Mouse (Mus musculus) stomach, adult 2 months (tissue): ENCODE results near the gene Gm12800. TPM values are rescaled to one million over a fixed set of nuclear protein-coding genes. Genes with fewer than 3 reads are reported as not detected.

Source experiments
- polyA plus RNA-seq: library from polyadenylated mRNA; depleted of rRNA; stranded (reverse); fragments of >200 nt; gene quantifications from 2 replicates; pipeline ENCODE4 v1.2.3, GENCODE M21; 2012; rRNA removed

Gene Gm12800
- not detected in 2 replicates for polyA plus RNA-seq

GRCm38 (mm10) chr4:101908821-101909220 is at the start of gene Gm12800:
Gene Gm12800 (plus strand): TSS chr4:101909121.

DNA sequence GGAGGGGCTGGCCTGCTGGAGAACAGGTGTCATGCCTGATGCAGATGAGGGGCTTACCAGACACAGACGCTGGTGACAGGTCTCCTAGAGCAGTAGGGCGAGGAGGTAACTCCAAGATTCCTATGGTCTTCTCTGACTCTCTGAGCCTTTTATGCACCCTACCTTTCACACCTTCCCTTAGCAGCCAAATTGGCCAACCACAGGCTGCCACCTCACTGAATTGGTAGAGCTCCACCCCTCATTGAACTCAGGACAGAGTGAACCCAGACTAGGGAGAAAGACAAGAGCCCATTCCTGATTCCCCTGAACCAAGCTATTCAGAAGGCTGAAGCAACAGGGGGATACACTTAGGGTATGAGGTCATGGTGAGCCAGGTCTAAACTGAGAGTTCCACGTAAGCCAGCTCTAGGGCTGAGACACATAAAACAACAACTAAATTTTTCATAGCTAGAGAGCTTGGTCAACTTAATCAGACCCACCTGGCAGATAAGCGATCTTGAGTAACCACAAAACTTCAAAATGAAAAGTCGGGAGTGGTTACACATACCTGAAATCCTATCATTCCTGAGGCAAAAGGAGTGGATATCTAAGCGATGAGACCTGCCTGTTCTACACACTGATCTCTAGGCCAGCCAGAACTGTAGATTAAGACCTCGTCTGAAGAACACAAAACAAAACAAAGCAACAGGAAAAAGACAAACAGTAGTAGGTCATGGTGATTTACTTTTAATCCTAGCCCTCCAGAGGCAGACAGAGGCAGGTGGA is 15.1 kb upstream of the Gm12800 start, which contains the start of gene C130073F10Rik:
Gene C130073F10Rik, minus strand, starts transcription at position 134 of the 765 bp plus-strand sequence.

GRCm38 (mm10) chr4:101940107-101940506 is 31.2 kb downstream of the Gm12800 start, which contains the start of gene Gm12794:
Gene Gm12794 (plus strand): TSS chr4:101940407.

Other genes starting within 250 kb of the Gm12800 start
- gene Lepr, start 191.7 kb upstream of the Gm12800 start, polyA plus RNA-seq = 0.24 and 0.27 TPM in 2 replicates
- gene B020004J07Rik, start 65.1 kb upstream of the Gm12800 start, polyA plus RNA-seq = not detected in 2 replicates
- gene C130073F10Rik, start 15.3 kb upstream of the Gm12800 start, polyA plus RNA-seq = not detected in 2 replicates
- not detected in 2 replicates for gene Gm12794, start 31.3 kb downstream of the Gm12800 start, polyA plus RNA-seq
- gene Gm12790, start 71.9 kb downstream of the Gm12800 start, polyA plus RNA-seq = not detected in 2 replicates
- gene Gm12789, start 77.5 kb downstream of the Gm12800 start, polyA plus RNA-seq = not detected in 2 replicates
- 0.85 and 1.1 TPM in 2 replicates for gene Pde4b, start 178.4 kb downstream of the Gm12800 start, polyA plus RNA-seq